Mouse (Mus musculus) kidney, embryonic 14.5 days (tissue): Measurements from ENCODE around the gene Ms4a4d. TPM values are rescaled to one million over a fixed set of nuclear protein-coding genes. Genes with fewer than 3 reads are reported as not detected.
"Not testable (repeated sequence)": the region's sequence is repeated elsewhere in the genome, so short reads cannot be mapped to it uniquely, and the experiment has no call there.

Experiments
- ATAC-seq: fragments of 200-750 bp; cut with Nextera tagmentation; 2 replicates; pipeline ENCODE4 v1.8.0; 2017; ENCODE audit warnings: moderate number of reproducible peaks, mild to moderate bottlenecking, moderate TSS enrichment, moderate library complexity; ENCODE audit not compliant: low FRiP score, low TSS enrichment
- H3K27ac ChIP-seq: fragments of 300-500 bp; sonication (generic); 2 replicates; pipeline ENCODE4 v1.5.1; 2014; ENCODE audit warnings: low read depth, mild to moderate bottlenecking, low read length, moderate library complexity, mixed read lengths
- H3K27me3 ChIP-seq: fragments of 300-500 bp; sonication (generic); 2 replicates; pipeline ENCODE4 v1.6.1; 2014; ENCODE audit warnings: mild to moderate bottlenecking, low read length; ENCODE audit not compliant: control insufficient read depth, insufficient read depth
- H3K36me3 ChIP-seq: fragments of 300-500 bp; sonication (generic); 2 replicates; pipeline ENCODE4 v1.6.1; 2014; ENCODE audit warnings: low read length, mixed read lengths; ENCODE audit not compliant: control insufficient read depth, insufficient read depth
- H3K4me1 ChIP-seq: fragments of 300-500 bp; sonication (generic); 2 replicates; pipeline ENCODE4 v1.6.1; 2014; ENCODE audit warnings: low read length, mixed read lengths; ENCODE audit not compliant: control insufficient read depth, insufficient read depth
- H3K4me2 ChIP-seq: fragments of 300-500 bp; sonication (generic); replicated peaks from 2 replicates; pipeline ENCODE4 v1.6.1; 2014; ENCODE audit warnings: low read depth, mild to moderate bottlenecking, low read length
- H3K4me3 ChIP-seq: fragments of 300-500 bp; sonication (generic); 2 replicates; pipeline ENCODE4 v1.5.1; 2014; ENCODE audit warnings: mild to moderate bottlenecking, low read length
- H3K9ac ChIP-seq: fragments of 300-500 bp; sonication (generic); 2 replicates; pipeline ENCODE4 v1.6.1; 2014; ENCODE audit warnings: low read depth, mild to moderate bottlenecking, low read length, moderate library complexity
- H3K9me3 ChIP-seq: fragments of 300-500 bp; sonication (generic); 2 replicates; pipeline ENCODE4 v1.6.1; 2016; ENCODE audit warnings: low read length; ENCODE audit not compliant: control insufficient read depth
- WGBS: fragments of 180-500 bp; shearing (Covaris S2); extraction: QIAGEN DNeasy Blood & Tissue Kit; methylation state at CpG from one replicate; pipeline ENCODE4 v1.1.7; 2014; 5-methylcytosine and 5-hydroxymethylcytosine counted together
- polyA plus RNA-seq: library from polyadenylated mRNA; unstranded; fragments of >200 nt; fragmentation: Nextera tagmentation; extraction: Ambion mirVana; gene quantifications from 2 replicates; pipeline ENCODE4 v1.2.1, GENCODE M21; 2014

Gene Ms4a4d
- polyA plus RNA-seq, 1 experiment from 2014 or later = 0.19 TPM

DNA sequence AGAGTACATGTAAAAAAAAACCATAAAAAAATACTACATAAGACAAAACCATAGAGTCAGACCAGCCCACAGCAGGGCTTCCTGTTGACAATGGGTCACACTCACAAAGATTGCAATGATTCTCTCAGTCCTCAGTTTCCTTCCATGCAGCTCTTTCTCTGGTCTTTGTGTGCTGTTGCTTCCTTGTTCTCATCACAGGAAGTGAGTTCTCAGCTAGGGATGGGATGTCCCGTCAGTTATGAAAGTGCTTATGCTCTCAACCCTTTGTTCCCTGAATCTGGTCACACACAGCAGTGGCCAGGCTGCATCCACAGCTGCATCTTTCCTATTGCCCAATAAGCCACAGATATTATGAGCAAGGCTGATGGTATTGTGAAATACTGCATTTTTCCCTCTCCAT is 23.1 kb upstream of the Ms4a4d start:
- ATAC-seq = no peak
- no peak overlapping the region for H3K27ac ChIP-seq
- H3K9ac ChIP-seq = no peak overlapping the region
- H3K4me3 ChIP-seq = no peak overlapping the region
- H3K4me2 ChIP-seq = no peak overlapping the region
- no peaks in the 10 kb centered on the region for H3K4me1 ChIP-seq
- H3K9me3 ChIP-seq = no peaks in the 10 kb centered on the region
- WGBS = 62% methylated on average over 1 of the region's 1 CpGs
- no peaks in the 10 kb centered on the region for H3K36me3 ChIP-seq
- H3K27me3 ChIP-seq = no peaks in the 10 kb centered on the region

DNA sequence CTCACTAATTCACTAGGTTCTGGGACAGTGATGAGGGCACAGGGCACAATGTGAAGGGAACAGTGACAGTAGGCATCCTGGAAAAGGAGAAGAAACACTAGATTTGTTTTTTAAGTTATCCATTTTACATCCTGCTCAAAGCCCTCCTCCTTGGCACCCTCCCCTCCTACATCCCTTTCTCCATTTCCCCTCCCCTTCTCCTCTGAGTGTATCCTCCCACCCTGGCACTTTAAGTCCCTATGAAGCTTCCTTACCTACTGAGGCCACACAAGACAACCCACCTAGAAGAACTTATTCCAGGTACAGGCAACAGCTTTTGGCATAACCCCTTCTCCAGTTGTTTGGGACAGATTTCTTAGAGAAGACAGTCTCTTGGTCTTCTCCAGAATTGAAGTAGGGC is 20.4 kb upstream of the Ms4a4d start, which contains the start of gene Ms4a6b:
Ms4a6b (plus strand) TSS at position 267 of the 400 bp plus-strand sequence.
- Histone ChIP-seq H3K36me3 (no peaks in the 10 kb centered on the region), H3K4me3 (no peak within 1 kb of the TSS), H3K9ac (no peak within 1 kb of the TSS), H3K27ac (no peak within 1 kb of the TSS), H3K9me3 (no peaks in the 10 kb centered on the region), H3K4me1 (no peaks in the 10 kb centered on the region), H3K27me3 (no peaks in the 10 kb centered on the region), H3K4me2 (no peak within 1 kb of the TSS)
- no peak for ATAC-seq

DNA sequence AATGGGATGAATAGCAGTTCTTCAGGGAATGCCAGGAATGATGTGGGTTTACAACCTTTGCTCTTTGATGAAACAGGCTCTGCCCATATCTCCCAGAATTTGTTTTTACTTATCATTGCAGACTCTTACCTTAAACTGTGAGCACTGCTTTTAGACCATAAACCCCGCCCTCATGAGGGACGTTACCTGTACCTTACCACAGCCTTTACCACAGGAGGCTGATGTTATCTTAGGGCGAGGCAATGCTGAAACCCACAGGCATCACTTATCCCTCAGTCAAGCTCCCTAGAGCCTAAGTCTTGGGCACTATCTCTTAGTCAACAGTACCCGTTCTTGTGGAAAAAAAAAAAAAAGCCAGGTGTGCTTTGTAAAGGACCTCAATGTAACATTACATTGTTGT is 19.8 kb upstream of the Ms4a4d start:
- no peaks in the 10 kb centered on the region for H3K9me3 ChIP-seq
- H3K36me3 ChIP-seq = no peaks in the 10 kb centered on the region
- no peak overlapping the region for H3K27ac ChIP-seq
- no peaks in the 10 kb centered on the region for H3K4me1 ChIP-seq
- H3K4me3 ChIP-seq = no peak overlapping the region
- H3K4me2 ChIP-seq = no peak overlapping the region
- no peak for ATAC-seq
- H3K27me3 ChIP-seq = no peaks in the 10 kb centered on the region
- H3K9ac ChIP-seq = no peak overlapping the region
- 68% methylated on average over 4 of the region's 4 CpGs for WGBS

DNA sequence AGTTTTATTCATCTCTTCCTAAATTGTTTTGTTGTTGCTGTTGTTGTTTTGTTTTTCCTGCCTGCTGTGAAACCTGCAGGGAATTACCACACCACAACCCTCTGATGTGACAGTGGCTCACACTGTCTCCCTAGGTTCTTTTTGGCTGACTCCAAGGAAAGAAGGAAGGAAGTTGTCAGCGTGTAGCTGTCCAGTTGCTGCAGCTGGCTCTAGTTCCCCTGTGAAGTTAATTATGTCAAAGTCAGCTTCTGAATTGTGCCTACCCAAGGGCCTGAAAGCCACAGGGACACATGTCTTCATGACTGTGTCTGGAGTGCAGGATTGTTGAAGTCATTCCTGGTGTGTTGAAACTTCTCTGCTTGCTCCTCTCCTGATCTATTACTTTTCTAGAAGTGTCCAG is 19.2 kb upstream of the Ms4a4d start:
- H3K27ac ChIP-seq, H3K4me2 ChIP-seq, H3K27me3 ChIP-seq, ATAC-seq, H3K36me3 ChIP-seq, H3K4me1 ChIP-seq, H3K4me3 ChIP-seq, H3K9ac ChIP-seq, H3K9me3 ChIP-seq: not testable (repeated sequence)
- 21% methylated on average over 1 of the region's 1 CpGs for WGBS

DNA sequence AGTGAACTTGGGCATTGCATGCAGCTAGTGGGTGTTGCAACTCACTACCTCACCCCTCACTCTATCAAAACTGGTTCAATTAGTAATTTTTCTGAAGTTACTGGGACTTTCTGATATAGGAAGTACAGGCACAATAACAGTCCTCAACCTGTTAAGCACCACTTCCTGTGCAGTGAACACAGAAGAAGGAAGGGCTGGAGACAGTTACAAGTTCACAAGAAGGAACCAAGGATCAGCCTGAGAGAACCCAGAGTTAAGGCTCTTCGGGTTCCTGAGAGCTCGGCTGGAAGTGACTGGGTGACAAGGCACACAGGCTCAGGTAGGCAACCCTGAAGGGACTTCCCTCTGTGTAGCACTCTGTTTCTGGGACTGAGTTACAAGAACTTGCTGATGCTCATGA is 18.2 kb upstream of the Ms4a4d start:
- not testable (repeated sequence) for H3K4me2 ChIP-seq, H3K9ac ChIP-seq, H3K27me3 ChIP-seq, H3K36me3 ChIP-seq, H3K4me3 ChIP-seq, H3K27ac ChIP-seq, H3K4me1 ChIP-seq, H3K9me3 ChIP-seq, ATAC-seq
- WGBS = 80% methylated on average over 2 of the region's 2 CpGs

DNA sequence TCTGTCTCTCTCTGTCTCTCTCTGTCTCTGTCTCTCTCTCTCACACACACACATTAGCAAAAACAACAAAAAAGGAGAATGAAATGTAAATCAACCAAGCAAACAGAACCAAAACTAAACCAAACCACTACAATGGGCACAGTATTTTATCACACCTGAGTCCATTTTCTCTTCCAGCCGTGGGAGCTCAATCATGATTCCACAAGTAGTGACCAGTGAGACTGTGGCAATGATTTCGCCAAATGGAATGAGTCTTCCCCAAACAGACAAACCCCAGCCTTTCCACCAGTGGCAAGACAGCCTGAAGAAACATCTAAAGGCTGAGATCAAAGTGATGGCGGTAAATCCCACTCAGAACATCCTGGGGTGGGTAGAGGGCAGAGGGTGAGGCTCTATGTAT is 16.5 kb upstream of the Ms4a4d start:
- no peak overlapping the region for H3K4me2 ChIP-seq
- H3K27ac ChIP-seq = no peak overlapping the region
- H3K9me3 ChIP-seq = no peaks in the 10 kb centered on the region
- no peaks in the 10 kb centered on the region for H3K27me3 ChIP-seq
- H3K36me3 ChIP-seq = no peaks in the 10 kb centered on the region
- 82% methylated on average over 3 of the region's 3 CpGs for WGBS
- ATAC-seq = no peak
- no peak overlapping the region for H3K9ac ChIP-seq
- no peaks in the 10 kb centered on the region for H3K4me1 ChIP-seq
- no peak overlapping the region for H3K4me3 ChIP-seq

DNA sequence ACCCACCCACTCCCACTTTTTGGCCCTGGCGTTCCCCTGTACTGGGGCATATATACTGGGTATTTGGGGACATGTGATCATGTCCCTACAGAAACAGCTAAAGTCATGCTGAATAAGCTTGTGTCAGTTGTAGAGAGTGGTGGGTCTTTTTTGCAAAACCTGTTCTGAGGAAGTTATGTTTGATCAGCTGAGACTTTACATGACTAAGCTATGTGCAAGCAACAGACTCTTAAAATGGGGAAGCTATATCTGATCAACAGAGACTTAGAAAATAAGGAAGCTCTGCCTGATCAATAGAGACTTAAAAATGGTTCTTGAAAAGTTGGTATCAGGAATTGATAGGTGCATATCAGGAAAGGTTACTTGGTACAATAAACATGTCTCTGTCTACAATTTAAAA is 3.2 kb upstream of the Ms4a4d start:
- H3K4me1 ChIP-seq = no peaks in the 10 kb centered on the region
- H3K4me2 ChIP-seq = no peak overlapping the region
- H3K9me3 ChIP-seq = no peaks in the 10 kb centered on the region
- no peak for ATAC-seq
- no peak overlapping the region for H3K9ac ChIP-seq
- H3K36me3 ChIP-seq = no peaks in the 10 kb centered on the region
- no peak overlapping the region for H3K27ac ChIP-seq
- 82% methylated on average over 1 of the region's 1 CpGs for WGBS
- H3K27me3 ChIP-seq = no peaks in the 10 kb centered on the region
- H3K4me3 ChIP-seq = no peak overlapping the region

DNA sequence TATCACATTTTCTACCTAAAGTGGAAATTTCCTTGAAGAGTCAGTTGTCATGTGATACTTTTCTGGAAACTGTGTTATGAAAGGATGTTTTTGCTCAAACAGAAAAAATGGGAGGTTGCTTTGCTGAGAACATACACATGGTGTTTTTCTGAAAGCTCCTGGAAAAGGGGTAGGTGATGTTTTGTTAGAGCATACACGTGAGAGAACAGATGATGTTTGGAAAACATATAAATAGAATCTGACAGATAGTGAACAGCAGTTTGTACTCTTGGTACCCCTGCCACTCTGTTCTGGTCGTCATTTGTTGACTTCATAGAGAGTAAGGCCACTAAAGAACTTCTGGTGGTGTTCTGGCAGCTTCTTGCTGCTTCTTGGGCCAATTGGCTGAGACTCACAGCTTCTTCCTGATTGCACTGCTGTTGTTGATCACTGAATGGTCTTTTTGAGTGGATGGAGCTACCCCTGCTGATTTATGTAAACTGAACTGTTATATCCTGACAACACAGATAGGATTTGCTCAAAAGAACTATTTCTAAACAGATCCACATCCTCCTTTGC is 2.6 kb upstream of the Ms4a4d start:
- Histone ChIP-seq H3K4me2 (no peak overlapping the region), H3K4me3 (no peak overlapping the region), H3K9ac (no peak overlapping the region), H3K9me3 (no peaks in the 10 kb centered on the region), H3K27ac (no peak overlapping the region), H3K27me3 (no peaks in the 10 kb centered on the region), H3K36me3 (no peaks in the 10 kb centered on the region), H3K4me1 (no peaks in the 10 kb centered on the region)
- ATAC-seq = no peak
- WGBS = 62% methylated on average over 2 of the region's 2 CpGs

DNA sequence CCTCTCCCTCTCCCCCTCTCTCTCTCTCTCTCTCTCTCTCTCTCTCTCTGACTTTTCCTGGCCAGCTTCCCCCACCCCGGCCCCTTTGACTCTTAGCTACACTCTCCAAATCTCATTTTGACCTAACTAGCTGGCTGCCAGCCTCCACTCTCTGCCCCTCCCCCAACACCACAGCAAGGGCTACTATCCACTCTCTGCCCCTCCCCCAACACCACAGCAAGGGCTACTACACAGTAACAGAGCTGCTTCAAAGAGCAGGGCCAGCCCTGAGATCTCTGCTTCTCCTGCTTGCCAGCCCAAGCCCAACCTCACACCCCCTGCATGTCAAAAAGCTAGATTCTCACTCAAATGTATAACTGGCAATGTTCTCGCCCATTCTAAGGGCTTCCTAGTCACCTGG is 735 bp downstream of the Ms4a4d start:
- Histone ChIP-seq H3K4me2 (no peak overlapping the region), H3K9me3 (no peaks in the 10 kb centered on the region), H3K4me1 (no peaks in the 10 kb centered on the region), H3K27me3 (no peaks in the 10 kb centered on the region), H3K9ac (no peak overlapping the region), H3K36me3 (no peaks in the 10 kb centered on the region), H3K4me3 (no peak overlapping the region), H3K27ac (no peak overlapping the region)
- 24% methylated on average over 2 of the region's 2 CpGs for WGBS
- no peak for ATAC-seq
